Mouse (Mus musculus) megakaryocyte, embryonic 14.5 days (primary cell): Measurements from ENCODE around the gene Cachd1. TPM values are rescaled to one million over a fixed set of nuclear protein-coding genes. Genes with fewer than 3 reads are reported as not detected.

Experiments
- H3K27me3 ChIP-seq: replicated peaks from 2 replicates; pipeline ENCODE3; 2012; ENCODE audit warnings: inconsistent platforms
- H3K36me3 ChIP-seq: replicated peaks from 2 replicates; pipeline ENCODE3; 2012; ENCODE audit warnings: low read length, inconsistent platforms, mixed read lengths
- H3K4me1 ChIP-seq: 2 replicates; pipeline ENCODE4 v1.6.1; 2012; ENCODE audit warnings: inconsistent platforms
- H3K4me3 ChIP-seq: replicated peaks from 2 replicates; pipeline ENCODE3; 2012; ENCODE audit warnings: moderate library complexity, mild to moderate bottlenecking, inconsistent platforms
- H3K9me3 ChIP-seq: 2 replicates; pipeline ENCODE4 v1.6.1; 2012; ENCODE audit warnings: inconsistent platforms
- FLI1 ChIP-seq: IDR thresholded peaks from 2 replicates; pipeline ENCODE4 v1.6.1; 2012; ENCODE audit warnings: low read length, inconsistent platforms, mixed read lengths
- GATA1 ChIP-seq: IDR thresholded peaks from 3 replicates; pipeline ENCODE4 v1.6.1; 2012; ENCODE audit warnings: mixed read lengths, low read length, inconsistent platforms, borderline replicate concordance
- polyA plus RNA-seq: library from polyadenylated mRNA; stranded (reverse); fragments of >175 nt; gene quantifications from 2 replicates; pipeline ENCODE4 v1.2.3, GENCODE M21; 2012; ENCODE audit warnings: low replicate concordance; ENCODE audit not compliant: insufficient read depth

Gene Cachd1
- polyA plus RNA-seq, 1 experiment = 1.3 TPM

GRCm38 (mm10) chr4:100914532-100914931, 138.1 kb downstream of the Cachd1 start:
- Histone ChIP-seq H3K4me3 (no peak overlapping the region), H3K36me3 (no peaks in the 10 kb centered on the region), H3K9me3 (no peaks in the 10 kb centered on the region), H3K27me3 (peaks cover 5% of the 10 kb centered on the region), H3K4me1 (no peaks in the 10 kb centered on the region)
- TF ChIP-seq FLI1 = no peak

DNA sequence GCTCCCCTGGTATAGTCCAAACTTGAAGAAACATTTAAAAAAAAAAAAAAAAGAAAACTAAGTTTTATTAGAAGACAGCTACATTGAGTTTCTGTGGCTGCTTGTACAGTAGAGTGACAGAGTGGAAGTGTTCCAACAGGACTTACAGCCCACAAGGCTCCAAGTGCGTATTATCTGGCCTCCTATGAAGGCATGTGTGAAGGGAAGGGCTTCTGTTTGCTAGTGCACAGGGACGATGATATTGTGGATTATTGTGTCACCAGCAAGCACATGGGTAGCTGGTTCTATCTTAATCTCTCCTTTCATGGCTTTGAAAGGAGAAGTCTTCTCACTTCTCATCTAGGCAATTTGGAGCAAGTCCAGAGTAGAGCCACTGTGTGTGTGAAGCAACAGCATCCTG, 138.6 kb downstream of the Cachd1 start:
- H3K4me1 ChIP-seq = no peaks in the 10 kb centered on the region
- TF ChIP-seq FLI1 (no peak), GATA1 (no peak)

DNA sequence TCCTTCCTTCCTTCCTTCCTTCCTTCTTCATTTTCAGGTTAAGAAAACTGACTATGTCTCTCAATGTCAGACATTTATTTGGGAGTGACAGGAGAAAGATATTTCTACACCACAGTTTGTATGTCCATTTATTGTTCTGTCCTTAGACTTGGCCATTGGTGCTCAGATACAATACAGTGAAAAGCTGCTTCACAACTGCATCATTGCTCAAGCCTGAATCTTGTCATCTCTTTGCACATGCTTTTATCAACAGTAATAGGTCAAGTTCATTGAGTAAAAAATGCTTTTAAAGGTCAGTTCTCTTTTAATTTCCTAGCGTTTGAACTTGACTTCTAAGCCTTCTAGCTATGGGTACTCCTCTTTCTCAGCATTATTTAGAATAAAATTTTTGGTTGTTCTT, 141.0 kb downstream of the Cachd1 start:
- TF ChIP-seq GATA1 (no peak), FLI1 (no peak)
- H3K4me1 ChIP-seq = no peaks in the 10 kb centered on the region
- no peaks in the 10 kb centered on the region for H3K36me3 ChIP-seq
- H3K9me3 ChIP-seq = no peaks in the 10 kb centered on the region
- H3K27me3 ChIP-seq = peaks cover 2% of the 10 kb centered on the region
- no peak overlapping the region for H3K4me3 ChIP-seq

More for the DNA sequence above, 138.6 kb downstream of the Cachd1 start:
- Histone ChIP-seq H3K36me3 (no peaks in the 10 kb centered on the region), H3K27me3 (peaks cover 4% of the 10 kb centered on the region), H3K4me3 (no peak overlapping the region), H3K9me3 (no peaks in the 10 kb centered on the region)

DNA sequence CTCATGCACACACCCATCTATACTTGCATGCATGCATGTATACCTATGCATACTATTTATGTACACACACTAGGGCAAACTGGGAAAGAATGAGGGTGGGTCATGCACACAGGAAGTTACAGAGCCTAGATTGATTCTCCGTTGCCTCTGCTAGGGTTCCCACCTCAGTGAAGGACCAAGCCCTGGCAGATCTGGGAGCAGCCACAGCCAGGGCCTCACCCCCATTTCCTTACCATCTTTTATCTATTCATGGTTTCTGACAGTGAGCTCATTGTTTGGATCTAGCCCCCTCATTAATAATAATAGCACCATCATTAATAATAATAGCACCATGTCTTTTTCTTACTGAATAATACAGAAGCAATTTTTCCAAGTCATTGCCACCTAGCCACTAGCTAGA, 143.9 kb downstream of the Cachd1 start:
- Histone ChIP-seq H3K4me3 (no peak overlapping the region), H3K4me1 (no peaks in the 10 kb centered on the region), H3K36me3 (no peaks in the 10 kb centered on the region), H3K27me3 (no peaks in the 10 kb centered on the region), H3K9me3 (no peaks in the 10 kb centered on the region)
- TF ChIP-seq GATA1 (no peak), FLI1 (no peak)

GRCm38 (mm10) chr4:100922816-100923554, 146.5 kb downstream of the Cachd1 start:
- no peaks in the 10 kb centered on the region for H3K27me3 ChIP-seq
- H3K4me3 ChIP-seq = no peak overlapping the region
- no peaks in the 10 kb centered on the region for H3K36me3 ChIP-seq
- TF ChIP-seq GATA1 = no peak
- TF ChIP-seq FLI1 = no peak
- no peaks in the 10 kb centered on the region for H3K9me3 ChIP-seq
- no peaks in the 10 kb centered on the region for H3K4me1 ChIP-seq

- no peaks in the 10 kb centered on the region for H3K36me3 ChIP-seq
- H3K4me1 ChIP-seq = no peaks in the 10 kb centered on the region
- TF ChIP-seq FLI1 = no peak
- TF ChIP-seq GATA1 = no peak
- H3K27me3 ChIP-seq = no peaks in the 10 kb centered on the region
- H3K4me3 ChIP-seq = no peak overlapping the region
- H3K9me3 ChIP-seq = no peaks in the 10 kb centered on the region
Observed at GRCm38 (mm10) chr4:100923598-100923997, 147.1 kb downstream of the Cachd1 start.

DNA sequence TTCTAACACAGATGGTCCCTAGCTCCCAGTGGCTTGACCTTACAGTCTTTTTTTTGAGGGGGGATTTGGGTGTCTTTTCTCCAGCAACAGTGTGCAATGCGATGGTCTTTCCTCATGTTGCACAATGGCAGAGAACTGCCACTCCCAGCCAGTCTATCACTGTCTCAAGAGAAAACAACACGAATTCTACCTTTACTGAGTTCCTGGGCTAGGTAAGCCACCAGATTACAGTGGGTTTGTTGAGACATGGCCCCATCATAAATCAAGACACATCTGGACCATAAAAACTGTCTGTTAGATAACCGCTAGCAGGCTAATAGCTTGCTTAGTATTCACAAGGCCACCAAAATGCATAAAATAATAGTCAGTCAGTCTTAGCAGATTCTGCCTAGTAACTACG, 147.8 kb downstream of the Cachd1 start:
- no peaks in the 10 kb centered on the region for H3K9me3 ChIP-seq
- no peaks in the 10 kb centered on the region for H3K4me1 ChIP-seq
- H3K27me3 ChIP-seq = no peaks in the 10 kb centered on the region
- H3K4me3 ChIP-seq = no peak overlapping the region
- no peaks in the 10 kb centered on the region for H3K36me3 ChIP-seq
- TF ChIP-seq FLI1 (no peak), GATA1 (no peak)

DNA sequence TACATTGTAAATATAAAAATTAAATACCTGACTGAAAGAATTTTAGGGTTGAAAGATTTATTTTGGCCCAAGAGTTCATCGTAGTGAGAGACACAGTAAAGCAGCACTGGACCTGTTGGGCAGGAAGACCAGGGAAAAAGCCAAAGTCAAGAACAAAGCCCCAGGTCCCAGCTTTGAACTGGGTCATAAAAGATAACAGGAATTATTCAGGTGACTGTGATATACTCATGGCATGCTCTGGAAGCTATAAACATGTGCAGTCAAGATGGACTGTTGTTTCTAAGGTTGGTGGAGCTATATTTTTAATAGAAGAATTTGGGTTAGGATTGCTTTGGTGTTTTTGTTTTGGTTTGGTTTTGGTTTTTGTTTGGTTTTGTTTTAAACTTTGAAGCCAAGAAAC, 148.7 kb downstream of the Cachd1 start:
- Histone ChIP-seq H3K27me3 (no peaks in the 10 kb centered on the region), H3K36me3 (no peaks in the 10 kb centered on the region), H3K4me1 (no peaks in the 10 kb centered on the region), H3K9me3 (no peaks in the 10 kb centered on the region), H3K4me3 (no peak overlapping the region)
- TF ChIP-seq GATA1 (no peak), FLI1 (no peak)

DNA sequence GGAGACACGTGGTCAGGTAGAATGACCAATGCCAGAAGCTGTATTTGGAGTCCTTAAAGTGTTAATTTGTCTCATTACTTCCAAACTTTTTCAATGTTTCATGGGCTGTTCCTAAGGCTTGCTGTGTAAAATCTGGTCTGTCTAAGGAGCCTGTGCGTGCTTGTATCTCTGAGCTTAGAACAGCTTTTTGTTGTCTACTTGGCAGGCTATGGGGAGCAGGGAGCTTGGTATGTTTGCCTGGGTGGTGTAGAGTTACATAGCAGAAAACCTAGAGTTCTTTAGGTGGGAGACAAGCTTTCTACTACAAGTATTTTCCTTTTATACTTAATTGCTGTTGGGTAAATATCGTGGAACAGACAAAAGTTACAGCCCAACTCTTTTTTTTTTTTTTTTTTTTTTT, 150.1 kb downstream of the Cachd1 start:
- no peaks in the 10 kb centered on the region for H3K36me3 ChIP-seq
- no peak overlapping the region for H3K4me3 ChIP-seq
- no peaks in the 10 kb centered on the region for H3K9me3 ChIP-seq
- no peaks in the 10 kb centered on the region for H3K27me3 ChIP-seq
- H3K4me1 ChIP-seq = no peaks in the 10 kb centered on the region
- TF ChIP-seq GATA1 (no peak), FLI1 (no peak)

- TF ChIP-seq FLI1 (no peak), GATA1 (no peak)
- Histone ChIP-seq H3K9me3 (no peaks in the 10 kb centered on the region), H3K36me3 (no peaks in the 10 kb centered on the region), H3K4me3 (no peak overlapping the region), H3K27me3 (no peaks in the 10 kb centered on the region), H3K4me1 (no peaks in the 10 kb centered on the region)
Observed at GRCm38 (mm10) chr4:100927059-100927458, 150.6 kb downstream of the Cachd1 start.
